Mouse (Mus musculus): ENCODE data around the gene Adra1b.

DNA sequence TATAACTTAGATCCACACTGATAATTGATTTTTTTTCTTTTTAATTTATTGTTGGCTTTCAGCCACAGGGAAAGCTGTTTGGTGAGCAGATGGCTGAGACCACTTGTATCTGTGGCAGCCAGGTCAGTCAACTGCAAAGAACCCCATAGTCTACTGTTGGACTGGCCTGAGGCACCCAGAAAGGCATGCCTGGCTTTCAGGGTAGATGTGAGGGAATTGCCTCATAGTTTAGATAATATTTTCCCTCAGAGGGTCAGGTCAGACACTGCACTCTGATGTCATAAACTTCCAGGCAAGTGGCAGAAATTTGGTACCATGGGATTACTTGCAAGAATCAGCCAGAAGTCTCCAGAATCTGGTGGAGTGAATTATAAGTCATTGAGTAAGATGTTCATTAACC is 16.5 kb downstream of the Adra1b start:
- TF ChIP-seq CTCF (IDR thresholded peaks at IDR 0.05; ENCODE audit: borderline replicate concordance, control insufficient read depth, extremely low read depth, insufficient read depth, low read length, poor library complexity), result no peak
- no peak for TF ChIP-seq POLR2A (IDR thresholded peaks at IDR 0.05; ENCODE audit: control insufficient read depth, extremely low read depth, insufficient read depth, low read length, poor library complexity)

All from thymus, adult 2 months (tissue).